Mouse (Mus musculus) adrenal gland (tissue): ENCODE measurements around the gene Tia1.

Experiments used
- intact Hi-C: fragments of 180-260 bp; cut with DNase I; formaldehyde crosslinking; loops from one replicate; pipeline ENCODE4 v1.15.1; 2025

Tia1 gene

GRCm38 (mm10) chr6:86426358-86426757, 22.3 kb downstream of the Tia1 start, which contains the start of gene Gm44790:
Gene Gm44790, plus strand, starts transcription at chr6:86426658.
- intact Hi-C loops: no loop called here

DNA sequence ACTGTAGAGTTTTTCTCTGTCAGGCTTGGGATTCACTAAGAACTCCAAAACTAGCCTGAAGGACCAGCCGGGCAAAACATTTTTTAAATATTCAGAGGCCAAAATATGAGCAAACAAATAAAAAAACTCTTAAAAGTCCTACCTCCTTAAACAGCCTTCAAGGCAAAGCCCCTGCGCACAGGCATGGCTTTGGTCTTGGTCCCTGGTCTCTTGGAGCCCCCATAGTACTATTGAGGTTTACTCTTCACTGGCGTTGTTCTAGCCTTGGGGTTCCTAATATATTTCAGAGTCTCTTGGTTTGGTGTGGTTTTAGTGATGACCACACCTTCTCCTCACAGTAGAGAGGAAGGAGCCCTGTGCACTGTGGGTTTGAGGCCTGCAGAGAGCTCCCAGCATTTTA, 27.5 kb downstream of the Tia1 start:
- intact Hi-C loops: loop anchor here (10.0 kb wide), 1 partner anchor 243 kb away; no protein-coding TSS in a partner anchor

DNA sequence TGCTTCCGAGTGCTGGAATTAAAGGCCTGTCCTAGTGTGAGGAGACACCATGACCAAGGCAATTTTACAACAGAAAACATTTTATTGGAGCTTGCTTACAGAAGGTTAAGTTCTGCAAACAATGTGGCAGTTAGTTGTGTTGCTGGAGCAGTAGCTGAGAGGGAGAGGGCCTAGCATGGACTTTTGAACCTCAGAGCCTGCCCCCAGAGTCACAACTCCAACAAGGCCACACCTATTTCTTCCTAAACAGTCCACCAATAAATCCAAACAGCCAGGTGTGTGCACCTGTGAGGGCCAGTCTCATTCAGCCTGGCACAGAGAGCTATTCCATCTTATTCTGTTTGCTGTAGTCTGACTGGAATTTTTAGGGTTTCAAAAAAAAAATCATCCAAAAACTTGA, 29.7 kb downstream of the Tia1 start:
- intact Hi-C loops: loop anchor here (10.0 kb wide), 1 partner anchor 241 kb away; no protein-coding TSS in a partner anchor

- intact Hi-C loops: loop anchor here (5.0 to 10.0 kb wide), 2 partner anchors 35 to 237 kb away; no protein-coding TSS in a partner anchor
Observed at GRCm38 (mm10) chr6:86437711-86438110, 33.7 kb downstream of the Tia1 start.

DNA sequence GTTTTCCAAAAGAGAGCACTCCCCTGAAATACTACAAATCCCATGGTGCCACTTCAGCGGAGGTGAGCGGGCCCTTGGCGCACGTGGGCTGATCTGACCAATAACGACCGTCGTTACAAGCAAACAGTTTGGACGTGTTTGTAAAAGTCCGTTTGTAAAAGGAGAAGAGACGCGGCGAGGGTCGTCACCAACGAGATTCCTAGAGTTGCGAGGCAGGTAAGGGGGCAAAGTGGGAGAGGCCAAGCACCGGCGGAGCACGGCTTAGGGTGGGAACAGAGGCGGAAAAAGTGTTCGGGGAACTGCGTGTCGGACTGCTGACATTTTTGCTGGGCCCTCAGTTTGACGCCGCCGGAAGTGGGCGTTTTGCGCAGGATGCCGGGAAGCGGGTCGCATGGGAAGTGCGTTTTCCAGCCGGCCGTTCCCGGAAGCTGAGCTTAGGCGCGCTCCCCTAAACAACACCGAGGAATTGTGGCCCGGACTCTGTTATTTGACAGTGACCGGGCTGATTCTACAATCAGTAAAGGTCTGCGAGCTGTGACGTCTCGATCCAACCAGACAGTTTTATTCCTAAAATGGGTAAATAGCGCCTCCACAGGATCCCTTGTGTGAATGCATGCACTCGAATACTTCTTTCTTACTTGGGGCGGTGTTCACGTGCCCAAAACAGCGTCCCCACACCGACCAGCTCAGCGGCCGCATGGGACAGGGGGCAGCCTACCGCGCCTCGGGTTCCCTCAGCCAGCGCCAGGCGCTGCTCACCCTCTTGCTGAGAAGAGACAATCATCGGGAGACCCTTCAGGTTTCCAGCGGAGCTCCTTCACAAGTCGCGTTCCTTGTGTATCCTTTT, 34.5 kb downstream of the Tia1 start, which contains the start of gene C87436:
TSS of gene C87436 (plus strand) at position 103 of the 847 bp plus-strand sequence.
- intact Hi-C loops: loop anchor here (5.0 to 10.0 kb wide), 2 partner anchors 34 to 236 kb away; no protein-coding TSS in a partner anchor

DNA sequence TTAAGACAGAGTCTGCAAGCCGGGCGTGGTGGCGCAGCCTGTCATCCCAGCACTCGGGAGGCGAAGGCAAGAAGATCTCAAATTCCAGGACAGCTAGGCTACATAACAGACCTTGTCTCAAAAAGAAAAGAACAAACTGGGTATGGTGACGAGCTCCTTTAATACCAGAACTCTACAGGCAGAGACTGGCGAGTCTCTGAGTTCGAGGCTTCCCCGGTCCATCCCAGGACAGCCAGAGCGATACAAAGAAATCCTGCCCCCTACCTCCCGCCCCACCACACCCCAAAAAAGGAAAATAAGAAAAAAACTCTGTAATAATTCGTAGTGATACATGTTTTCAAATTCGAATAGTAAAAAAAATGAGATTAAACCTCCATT, 35.1 kb downstream of the Tia1 start:
- intact Hi-C loops: loop anchor here (5.0 to 10.0 kb wide), 2 partner anchors 33 to 236 kb away; no protein-coding TSS in a partner anchor

- intact Hi-C loops: loop anchor here (5.0 to 10.0 kb wide), 2 partner anchors 33 to 235 kb away; no protein-coding TSS in a partner anchor
Observed at GRCm38 (mm10) chr6:86439531-86439930, 35.5 kb downstream of the Tia1 start.

GRCm38 (mm10) chr6:86441571-86441970, 37.6 kb downstream of the Tia1 start:
- intact Hi-C loops: no loop called here

GRCm38 (mm10) chr6:86445551-86445950, 41.5 kb downstream of the Tia1 start:
- intact Hi-C loops: no loop called here

GRCm38 (mm10) chr6:86446927-86447568, 43.0 kb downstream of the Tia1 start:
- intact Hi-C loops: no loop called here

- intact Hi-C loops: no loop called here
Observed at GRCm38 (mm10) chr6:86456727-86457126, 52.7 kb downstream of the Tia1 start.

DNA sequence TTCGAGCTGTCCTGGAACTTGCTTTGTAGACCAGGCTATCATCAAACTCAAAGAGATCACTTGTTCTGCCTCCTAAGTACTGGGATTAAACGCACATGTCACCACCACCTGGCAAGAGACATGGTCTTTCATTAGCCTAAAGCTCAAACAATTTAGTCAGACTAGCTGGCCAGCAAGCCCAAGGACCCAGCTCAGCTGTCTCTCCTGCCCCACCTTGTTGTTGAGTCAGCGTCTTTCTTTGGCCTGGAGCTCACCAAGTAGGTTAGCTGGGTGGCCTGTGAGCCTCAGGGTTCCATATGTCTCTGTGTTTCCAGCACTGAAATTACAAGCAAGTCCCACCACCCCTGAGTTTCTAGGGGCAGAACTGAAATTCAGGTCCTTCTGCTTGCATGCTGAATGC, 59.1 kb downstream of the Tia1 start:
- intact Hi-C loops: loop anchor here (5.0 to 10.0 kb wide), 2 partner anchors 79 to 212 kb away; no protein-coding TSS in a partner anchor

- intact Hi-C loops: loop anchor here (5.0 kb wide), 1 partner anchor 34 kb away; the partner anchor contains the start of gene C87436
Observed at GRCm38 (mm10) chr6:86471317-86471716, 67.3 kb downstream of the Tia1 start.

GRCm38 (mm10) chr6:86471760-86472099, 67.7 kb downstream of the Tia1 start:
- intact Hi-C loops: loop anchor here (5.0 kb wide), 1 partner anchor 34 kb away; the partner anchor contains the start of gene C87436

DNA sequence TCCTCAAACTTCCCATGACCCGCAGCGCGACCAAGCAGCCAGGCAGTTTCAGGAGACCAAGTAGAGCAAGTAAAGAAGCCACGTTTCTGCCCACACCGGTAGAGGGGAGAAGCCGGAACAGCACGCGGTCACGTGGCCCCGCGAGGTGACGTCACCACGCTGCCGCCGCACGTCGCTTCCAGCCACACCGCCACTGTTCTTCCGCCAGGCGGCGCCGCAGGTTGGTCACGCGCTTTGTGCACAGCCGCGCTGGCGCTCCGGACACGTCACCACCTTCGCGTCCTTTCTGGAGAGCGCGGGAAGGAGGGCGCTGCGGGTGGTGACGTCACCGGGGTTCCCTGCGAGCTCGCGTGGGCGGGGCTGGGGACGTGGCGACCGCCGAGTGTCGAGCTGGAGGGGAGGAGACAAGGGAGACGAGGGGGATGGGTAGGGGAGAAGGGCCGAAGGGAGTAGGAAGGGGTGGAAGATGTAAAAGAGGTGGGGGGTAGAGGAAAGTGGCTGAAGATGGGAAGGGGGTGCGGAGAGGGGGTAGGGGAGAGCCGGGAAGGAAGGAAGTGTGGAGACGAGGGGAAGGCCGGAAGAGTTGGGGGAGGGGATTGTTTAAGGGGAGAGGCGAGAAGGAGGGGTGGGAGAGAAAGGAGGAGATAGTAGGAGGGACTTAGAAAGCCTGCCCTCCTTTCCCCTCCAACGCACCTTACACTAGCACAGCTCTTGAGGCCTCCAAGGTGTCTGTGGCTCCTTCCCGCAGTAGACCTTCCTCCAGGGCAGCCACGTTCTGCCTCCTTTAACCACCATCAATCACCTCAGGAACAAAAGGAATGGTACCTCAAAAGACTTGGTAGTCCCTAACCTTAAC, 68.3 kb downstream of the Tia1 start:
- intact Hi-C loops: loop anchor here (5.0 kb wide), 1 partner anchor 35 kb away; the partner anchor contains the start of gene C87436

DNA sequence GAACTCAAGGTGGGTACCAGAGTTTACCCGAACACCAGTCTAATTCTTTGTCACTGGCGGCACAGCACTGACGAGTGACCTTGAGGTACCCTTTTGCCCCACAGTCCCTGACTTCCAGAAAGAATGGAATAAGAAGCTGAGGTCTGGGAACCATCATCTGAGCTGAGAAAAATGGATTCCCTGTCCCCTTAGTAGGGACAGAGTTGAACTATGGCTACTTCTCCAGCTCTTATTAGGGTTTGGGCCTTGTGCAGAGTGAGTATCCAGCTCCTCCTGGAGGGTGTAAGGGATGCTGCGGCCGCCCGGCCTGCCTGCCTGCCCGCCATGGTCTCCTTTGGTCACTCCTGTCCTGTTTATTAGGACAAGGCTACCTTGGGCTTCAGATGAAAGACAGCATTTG, 69.1 kb downstream of the Tia1 start:
- intact Hi-C loops: loop anchor here (1.0 to 5.0 kb wide), 2 partner anchors 36 to 52 kb away; partner anchors contain the start of gene C87436

- intact Hi-C loops: loop anchor here (5.0 kb wide), 1 partner anchor 37 kb away; the partner anchor contains the start of gene C87436
Observed at GRCm38 (mm10) chr6:86474072-86474471, 70.1 kb downstream of the Tia1 start.

- intact Hi-C loops: loop anchor here (5.0 kb wide), 1 partner anchor 37 kb away; the partner anchor contains the start of gene C87436
Observed at GRCm38 (mm10) chr6:86474646-86475181, 70.7 kb downstream of the Tia1 start.

DNA sequence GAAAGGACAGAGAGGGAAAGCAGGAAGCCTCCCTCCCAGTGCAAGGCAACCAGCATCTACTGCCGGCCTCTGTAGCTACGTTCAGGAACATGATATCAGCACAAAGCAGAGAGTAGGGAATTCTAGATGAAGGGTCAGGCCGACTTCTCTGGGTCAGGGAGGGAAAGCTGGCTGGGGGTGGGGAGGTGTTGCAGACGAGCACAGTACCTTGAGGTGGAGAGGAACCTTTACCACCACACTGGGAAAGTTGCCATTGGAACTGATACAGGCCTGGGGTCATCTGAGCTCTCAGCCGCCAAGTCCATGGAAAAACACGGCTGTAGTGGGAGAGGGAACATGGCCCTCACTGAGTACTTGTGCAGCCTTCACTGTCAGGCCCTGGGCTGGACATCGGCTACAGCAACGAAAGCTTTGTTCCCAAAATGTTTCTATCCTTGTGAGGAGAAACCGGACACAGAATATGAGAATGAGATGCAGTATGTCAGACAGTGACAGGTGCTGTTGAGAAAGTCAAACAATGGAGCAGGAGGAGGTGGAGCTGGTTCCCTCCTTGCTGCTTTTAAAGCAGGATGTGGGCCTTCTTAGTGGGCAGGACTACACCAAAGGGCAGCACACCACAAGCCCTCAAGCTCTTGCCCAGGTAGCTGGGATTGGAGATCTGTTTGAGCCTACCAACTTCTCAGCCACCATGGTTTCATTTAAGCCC, 71.6 kb downstream of the Tia1 start:
- intact Hi-C loops: no loop called here

GRCm38 (mm10) chr6:86476931-86477330, 72.9 kb downstream of the Tia1 start:
- intact Hi-C loops: no loop called here
